Mouse (Mus musculus) embryonic facial prominence, embryonic 12.5 days (tissue): ENCODE data around the gene Cenpt. TPM values are rescaled to one million over a fixed set of nuclear protein-coding genes. Genes with fewer than 3 reads are reported as not detected.

Experiments
- ATAC-seq: fragments of 200-750 bp; cut with Nextera tagmentation; 2 replicates; pipeline ENCODE4 v1.8.0; 2017; ENCODE audit not compliant: insufficient number of reproducible peaks, insufficient read depth, low FRiP score, low TSS enrichment
- H3K27ac ChIP-seq: fragments of 300-500 bp; sonication (generic); 2 replicates; pipeline ENCODE4 v1.5.1; 2016; ENCODE audit warnings: mild to moderate bottlenecking
- H3K27me3 ChIP-seq: fragments of 300-500 bp; sonication (generic); 2 replicates; pipeline ENCODE4 v1.6.1; 2016; ENCODE audit warnings: mild to moderate bottlenecking, moderate library complexity
- H3K36me3 ChIP-seq: fragments of 300-500 bp; sonication (generic); 2 replicates; pipeline ENCODE4 v1.6.1; 2016; ENCODE audit warnings: mild to moderate bottlenecking
- H3K4me1 ChIP-seq: fragments of 300-500 bp; sonication (generic); 2 replicates; pipeline ENCODE4 v1.6.1; 2016
- H3K4me2 ChIP-seq: fragments of 300-500 bp; sonication (generic); replicated peaks from 2 replicates; pipeline ENCODE4 v1.6.1; 2016; ENCODE audit warnings: mild to moderate bottlenecking, moderate library complexity
- H3K4me3 ChIP-seq: fragments of 300-500 bp; sonication (generic); 2 replicates; pipeline ENCODE4 v1.5.1; 2016; ENCODE audit warnings: mild to moderate bottlenecking
- H3K9ac ChIP-seq: fragments of 300-500 bp; sonication (generic); 2 replicates; pipeline ENCODE4 v1.6.1; 2016; ENCODE audit warnings: mild to moderate bottlenecking, moderate library complexity
- H3K9me3 ChIP-seq: fragments of 300-500 bp; sonication (generic); 2 replicates; pipeline ENCODE4 v1.6.1; 2016; ENCODE audit warnings: mild to moderate bottlenecking, moderate library complexity
- WGBS: fragments of 180-500 bp; shearing (Covaris S2); methylation state at CpG from one replicate; pipeline ENCODE4 v1.1.7; 2016; 5-methylcytosine and 5-hydroxymethylcytosine counted together
- polyA plus RNA-seq: library from polyadenylated mRNA; unstranded; fragments of >200 nt; fragmentation: Nextera tagmentation; extraction: Ambion mirVana; gene quantifications from 2 replicates; pipeline ENCODE4 v1.2.1, GENCODE M21; 2016

Gene Cenpt
- polyA plus RNA-seq, 1 experiment from 2014 or later, result 60.6 TPM

GRCm38 (mm10) chr8:105866364-105867029 lies 13.4 kb upstream of the Cenpt start:
- Histone ChIP-seq H3K36me3 (peaks cover 62% of the 10 kb centered on the region), H3K9ac (no peak overlapping the region), H3K4me2 (no peak overlapping the region), H3K27ac (no peak overlapping the region), H3K9me3 (no peaks in the 10 kb centered on the region), H3K27me3 (no peaks in the 10 kb centered on the region), H3K4me3 (no peak overlapping the region), H3K4me1 (peaks cover 11% of the 10 kb centered on the region)
- ATAC-seq, result no peak
- 86% methylated on average over 6 of the region's 6 CpGs for WGBS

GRCm38 (mm10) chr8:105861951-105862350 lies 8.9 kb upstream of the Cenpt start:
- Histone ChIP-seq H3K27ac (no peak overlapping the region), H3K4me2 (peak overlapping the region; percentile 89), H3K9me3 (no peaks in the 10 kb centered on the region), H3K4me1 (peaks cover 40% of the 10 kb centered on the region), H3K9ac (peak overlapping the region; percentile 95), H3K36me3 (peaks cover 30% of the 10 kb centered on the region), H3K27me3 (no peaks in the 10 kb centered on the region), H3K4me3 (peak overlapping the region; percentile 100)
- ATAC-seq, result no peak
- 0% methylated on average over 1 of the region's 1 CpGs for WGBS

GRCm38 (mm10) chr8:105860143-105860981 lies 7.3 kb upstream of the Cenpt start, which contains the start of gene Nutf2:
TSS of gene Nutf2 (plus strand) at chr8:105860580.
- no peaks in the 10 kb centered on the region for H3K9me3 ChIP-seq
- peak; percentile 99 for ATAC-seq
- H3K27me3 ChIP-seq, result no peaks in the 10 kb centered on the region
- peak within 1 kb of the TSS; percentile 89 for H3K4me2 ChIP-seq
- WGBS, result under 1% methylated on average over 59 of the region's 59 CpGs
- H3K27ac ChIP-seq, result peak within 1 kb of the TSS; percentile 92
- peak within 1 kb of the TSS; percentile 100 for H3K4me3 ChIP-seq
- H3K36me3 ChIP-seq, result peaks cover 22% of the 10 kb centered on the region; the same call in 1 of the 2 replicates
- H3K9ac ChIP-seq, result peak within 1 kb of the TSS; percentile 95
- H3K4me1 ChIP-seq, result peaks cover 53% of the 10 kb centered on the region

GRCm38 (mm10) chr8:105859314-105859713 lies 6.2 kb upstream of the Cenpt start:
- Histone ChIP-seq H3K4me1 (peaks cover 53% of the 10 kb centered on the region), H3K4me2 (peak overlapping the region; percentile 89; the same call in 1 of the 2 replicates), H3K9me3 (no peaks in the 10 kb centered on the region), H3K27ac (peak overlapping the region; percentile 92), H3K36me3 (peaks cover 17% of the 10 kb centered on the region; the same call in 1 of the 2 replicates), H3K4me3 (no peak overlapping the region), H3K27me3 (no peaks in the 10 kb centered on the region), H3K9ac (no peak overlapping the region; the same call in 1 of the 2 replicates)
- ATAC-seq, result no peak
- WGBS, result 81% methylated on average over 5 of the region's 5 CpGs

GRCm38 (mm10) chr8:105858495-105858894 lies 5.4 kb upstream of the Cenpt start:
- Histone ChIP-seq H3K4me1 (peaks cover 53% of the 10 kb centered on the region), H3K4me2 (no peak overlapping the region)
- 90% methylated on average over 5 of the region's 5 CpGs for WGBS

GRCm38 (mm10) chr8:105856168-105856835 lies 3.2 kb upstream of the Cenpt start:
- Histone ChIP-seq H3K9ac (peak overlapping the region; percentile 76), H3K36me3 (peaks cover 9% of the 10 kb centered on the region; the same call in 1 of the 2 replicates), H3K4me3 (peak overlapping the region; percentile 80), H3K4me1 (peaks cover 40% of the 10 kb centered on the region), H3K4me2 (peak overlapping the region; percentile 96), H3K27me3 (no peaks in the 10 kb centered on the region), H3K27ac (peak overlapping the region; percentile 89; the same call in 1 of the 2 replicates), H3K9me3 (no peaks in the 10 kb centered on the region)
- no peak for ATAC-seq
- 29% methylated on average over 15 of the region's 15 CpGs for WGBS

More at GRCm38 (mm10) chr8:105858495-105858894, 5.4 kb upstream of the Cenpt start:
- Histone ChIP-seq H3K9me3 (no peaks in the 10 kb centered on the region), H3K36me3 (peaks cover 13% of the 10 kb centered on the region; the same call in 1 of the 2 replicates), H3K9ac (no peak overlapping the region), H3K27me3 (no peaks in the 10 kb centered on the region), H3K27ac (no peak overlapping the region), H3K4me3 (no peak overlapping the region)
- no peak for ATAC-seq

- WGBS, result under 1% methylated on average over 71 of the region's 71 CpGs
- peaks cover 9% of the 10 kb centered on the region; the same call in 1 of the 2 replicates for H3K36me3 ChIP-seq
Measured at GRCm38 (mm10) chr8:105855248-105856167, 2.4 kb upstream of the Cenpt start.

GRCm38 (mm10) chr8:105854715-105855216 lies 1.7 kb upstream of the Cenpt start, which contains the start of gene Thap11:
TSS of gene Thap11 (plus strand) at chr8:105855132.
- H3K9me3 ChIP-seq, result no peaks in the 10 kb centered on the region
- H3K4me2 ChIP-seq, result peak within 1 kb of the TSS; percentile 96
- H3K36me3 ChIP-seq, result peaks cover 9% of the 10 kb centered on the region; the same call in 1 of the 2 replicates
- H3K27ac ChIP-seq, result peak within 1 kb of the TSS; percentile 89
- ATAC-seq, result peak; percentile 81
- WGBS, result under 1% methylated on average over 43 of the region's 43 CpGs
- peaks cover 42% of the 10 kb centered on the region for H3K4me1 ChIP-seq
- H3K4me3 ChIP-seq, result peak within 1 kb of the TSS; percentile 80
- no peaks in the 10 kb centered on the region for H3K27me3 ChIP-seq
- peak within 1 kb of the TSS; percentile 76 for H3K9ac ChIP-seq

More at GRCm38 (mm10) chr8:105855248-105856167, 2.4 kb upstream of the Cenpt start:
- Histone ChIP-seq H3K4me2 (peak overlapping the region; percentile 96), H3K4me1 (peaks cover 44% of the 10 kb centered on the region), H3K9ac (peak overlapping the region; percentile 76), H3K27me3 (no peaks in the 10 kb centered on the region), H3K4me3 (peak overlapping the region; percentile 80), H3K27ac (peak overlapping the region; percentile 89), H3K9me3 (no peaks in the 10 kb centered on the region)
- peak; percentile 3 for ATAC-seq

GRCm38 (mm10) chr8:105854303-105854702 lies 1.2 kb upstream of the Cenpt start:
- no peak for ATAC-seq
- H3K4me3 ChIP-seq, result peak overlapping the region; percentile 80; the same call in 1 of the 2 replicates
- H3K9ac ChIP-seq, result 0 out of 2 replicates have a peak overlapping the region, but pooled peaks have one; percentile 76
- no peaks in the 10 kb centered on the region for H3K9me3 ChIP-seq
- no peaks in the 10 kb centered on the region for H3K27me3 ChIP-seq
- H3K4me2 ChIP-seq, result peak overlapping the region; percentile 96
- H3K27ac ChIP-seq, result peak overlapping the region; percentile 89; the same call in 1 of the 2 replicates
- peaks cover 37% of the 10 kb centered on the region for H3K4me1 ChIP-seq
- H3K36me3 ChIP-seq, result peaks cover 11% of the 10 kb centered on the region
- WGBS, result 27% methylated on average over 8 of the region's 8 CpGs

- Histone ChIP-seq H3K27ac (no peak overlapping the region), H3K9ac (no peak overlapping the region), H3K27me3 (no peaks in the 10 kb centered on the region), H3K4me1 (peaks cover 22% of the 10 kb centered on the region), H3K36me3 (peaks cover 20% of the 10 kb centered on the region), H3K4me3 (peak overlapping the region; percentile 79; the same call in 1 of the 2 replicates), H3K9me3 (no peaks in the 10 kb centered on the region), H3K4me2 (0 out of 2 replicates have a peak overlapping the region, but pooled peaks have one; percentile 1)
- ATAC-seq, result no peak
- WGBS, result 81% methylated on average over 12 of the region's 12 CpGs
Measured at GRCm38 (mm10) chr8:105852146-105852729, 840 bp downstream of the Cenpt start.
